Mouse (Mus musculus) ES-Bruce4 (cell line): ENCODE measurements at regions not wholly inside any gene's neighbourhood (a gene's known extent, or its start where the extent isn't known, plus 50 kb on each side); places are given as distances from the start of the nearest gene placed in this dataset.

Experiments used
- EP300 ChIP-seq: IDR thresholded peaks from 2 replicates; pipeline ENCODE4 v1.6.1; 2011; ENCODE audit warnings: low read depth, low read length; ENCODE audit not compliant: insufficient read depth
- POLR2A ChIP-seq: IDR thresholded peaks from one replicate; pipeline ENCODE4 v1.8.1; 2011; ENCODE audit warnings: low read length; ENCODE audit not compliant: insufficient read depth

DNA sequence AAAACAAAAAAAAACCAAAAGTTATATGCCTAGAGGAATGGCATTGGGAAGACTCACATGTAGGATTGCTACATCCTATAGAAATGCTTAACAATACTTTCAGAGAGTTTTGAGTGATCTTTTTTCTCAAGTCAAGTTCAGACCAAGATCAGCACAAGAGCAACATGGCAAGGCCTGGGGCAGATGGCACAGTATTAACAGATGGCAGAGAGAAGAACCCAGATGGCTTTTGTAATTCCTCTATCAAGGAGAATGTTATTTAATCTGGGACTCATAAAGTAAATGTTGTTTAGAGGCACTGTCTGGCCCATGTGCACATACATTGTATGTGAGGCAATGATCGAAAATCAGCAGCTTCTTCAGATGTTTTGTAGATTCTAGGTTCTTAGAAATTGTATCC lies 58.3 kb upstream of the Ripply2 start:
- TF ChIP-seq POLR2A (no peak), EP300 (no peak)
